Mouse (Mus musculus) forebrain, embryonic 11.5 days (tissue): ENCODE data around the gene Park7. TPM values are rescaled to one million over a fixed set of nuclear protein-coding genes. Genes with fewer than 3 reads are reported as not detected.
A peak's percentile ranks its signal among the peaks of the same experiment; 100 is the strongest.

ENCODE experiments used
- ATAC-seq: fragments of 200-750 bp; cut with Nextera tagmentation; replicated peaks from 2 replicates; pipeline ENCODE4 v1.8.0; 2017; ENCODE audit warnings: moderate TSS enrichment; ENCODE audit not compliant: low FRiP score
- DNase-seq: peaks from one replicate; pipeline ENCODE4 v3.0.0-alpha.2; 2017; ENCODE audit warnings: low spot score
- H3K27ac ChIP-seq: fragments of 300-500 bp; sonication (generic); 2 replicates; pipeline ENCODE4 v1.5.1; 2014; ENCODE audit warnings: low read depth, low read length
- H3K27me3 ChIP-seq: fragments of 300-500 bp; sonication (generic); 2 replicates; pipeline ENCODE4 v1.6.1; 2014; ENCODE audit warnings: mild to moderate bottlenecking, low read length, mixed read lengths; ENCODE audit not compliant: control insufficient read depth, insufficient read depth
- H3K36me3 ChIP-seq: fragments of 300-500 bp; sonication (generic); 2 replicates; pipeline ENCODE4 v1.6.1; 2014; ENCODE audit warnings: mild to moderate bottlenecking, low read length, moderate library complexity, mixed read lengths; ENCODE audit not compliant: control insufficient read depth, insufficient read depth
- H3K4me1 ChIP-seq: fragments of 300-500 bp; sonication (generic); replicated peaks from 2 replicates; pipeline ENCODE4 v1.6.1; 2014; ENCODE audit warnings: low read length, mixed read lengths; ENCODE audit not compliant: control insufficient read depth, insufficient read depth
- H3K4me2 ChIP-seq: fragments of 300-500 bp; sonication (generic); 2 replicates; pipeline ENCODE4 v1.6.1; 2014; ENCODE audit warnings: low read depth, mild to moderate bottlenecking, low read length, moderate library complexity, mixed read lengths; ENCODE audit not compliant: severe bottlenecking
- H3K4me3 ChIP-seq: fragments of 300-500 bp; sonication (generic); 2 replicates; pipeline ENCODE4 v1.5.1; 2014; ENCODE audit warnings: low read depth, low read length
- H3K9ac ChIP-seq: fragments of 300-500 bp; sonication (generic); 2 replicates; pipeline ENCODE4 v1.6.1; 2014; ENCODE audit warnings: low read length
- H3K9me3 ChIP-seq: fragments of 300-500 bp; sonication (generic); 2 replicates; pipeline ENCODE4 v1.6.1; 2016; ENCODE audit warnings: low read length, mixed read lengths; ENCODE audit not compliant: control insufficient read depth
- WGBS: fragments of 180-500 bp; shearing (Covaris S2); extraction: QIAGEN DNeasy Blood & Tissue Kit; methylation state at CpG from one replicate; pipeline ENCODE4 v1.1.7; 2014; 5-methylcytosine and 5-hydroxymethylcytosine counted together
- polyA plus RNA-seq: library from polyadenylated mRNA; unstranded; fragments of >200 nt; fragmentation: Nextera tagmentation; extraction: Ambion mirVana; gene quantifications from 2 replicates; pipeline ENCODE4 v1.2.1, GENCODE M21; 2014

Gene Park7
- 412 and 431 TPM in 2 replicates for polyA plus RNA-seq

DNA sequence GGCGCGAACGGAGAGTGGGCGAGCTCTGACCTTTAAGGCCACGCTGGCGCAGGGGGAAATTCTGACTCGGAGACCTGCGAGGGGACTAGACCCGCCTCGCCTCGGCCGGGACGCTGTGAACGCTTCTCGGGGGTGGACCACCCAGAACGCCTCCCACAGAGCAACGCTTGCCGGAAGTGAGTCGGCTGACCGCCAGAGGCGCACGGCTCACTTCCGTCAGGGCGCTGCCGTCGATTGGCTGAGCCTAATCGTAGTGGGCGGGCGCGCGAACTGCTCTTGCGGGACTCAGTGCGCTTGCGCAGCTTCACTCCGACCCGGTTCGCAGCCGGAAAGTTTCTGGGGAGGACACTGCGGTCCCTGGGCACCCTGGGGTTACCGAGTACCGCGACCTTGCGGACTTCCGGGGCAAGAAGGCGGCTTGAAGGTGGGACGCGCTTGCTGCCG, at the start of gene Park7, which contains the start of gene Tnfrsf9:
TSS of gene Park7 (minus strand) at position 148 of the 444 bp plus-strand sequence.
TSS of gene Tnfrsf9 (plus strand) at position 273 of the 444 bp plus-strand sequence.
- WGBS = under 1% methylated on average over 48 of the region's 48 CpGs
- peak; percentile 84 for ATAC-seq
- H3K4me3 ChIP-seq = peak within 1 kb of the TSS; percentile 61

DNA sequence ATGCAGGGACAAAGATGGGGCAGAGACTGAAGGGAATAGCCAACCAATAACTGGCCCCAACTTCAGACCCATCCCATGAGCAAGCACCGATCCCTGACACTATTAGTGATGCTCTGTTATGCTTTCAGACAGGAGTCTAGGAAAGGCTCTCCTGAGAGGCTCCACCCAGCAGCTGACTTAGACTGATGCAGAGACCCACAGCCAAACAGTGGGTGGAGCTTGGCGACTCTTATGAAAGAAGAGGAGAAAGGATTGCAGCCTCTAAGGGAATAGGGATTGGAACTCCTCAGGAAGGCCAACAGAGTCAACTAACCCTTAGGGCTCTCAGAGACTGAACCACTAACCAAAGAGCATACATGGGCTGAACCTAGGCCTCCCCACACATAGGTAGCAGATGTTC, 49.5 kb upstream of the Park7 start:
- Histone ChIP-seq H3K27ac (no peak overlapping the region), H3K36me3 (no peaks in the 10 kb centered on the region), H3K4me2 (no peak overlapping the region), H3K9ac (no peak overlapping the region), H3K4me1 (no peaks in the 10 kb centered on the region), H3K9me3 (no peaks in the 10 kb centered on the region), H3K4me3 (no peak overlapping the region), H3K27me3 (no peaks in the 10 kb centered on the region)
- 74% methylated on average over 2 of the region's 2 CpGs for WGBS
- DNase-seq (no peak), ATAC-seq (no peak)

More for the DNA sequence above, at the start of gene Park7, which contains the start of gene Tnfrsf9:
- Histone ChIP-seq H3K27ac (peak within 1 kb of the TSS; percentile 64; the same call in 1 of the 2 replicates), H3K27me3 (no peaks in the 10 kb centered on the region), H3K4me2 (peak within 1 kb of the TSS; percentile 70), H3K36me3 (no peaks in the 10 kb centered on the region), H3K9me3 (no peaks in the 10 kb centered on the region), H3K4me1 (peaks cover 5% of the 10 kb centered on the region), H3K9ac (peak within 1 kb of the TSS; percentile 82)
- peak; percentile 98 for DNase-seq

DNA sequence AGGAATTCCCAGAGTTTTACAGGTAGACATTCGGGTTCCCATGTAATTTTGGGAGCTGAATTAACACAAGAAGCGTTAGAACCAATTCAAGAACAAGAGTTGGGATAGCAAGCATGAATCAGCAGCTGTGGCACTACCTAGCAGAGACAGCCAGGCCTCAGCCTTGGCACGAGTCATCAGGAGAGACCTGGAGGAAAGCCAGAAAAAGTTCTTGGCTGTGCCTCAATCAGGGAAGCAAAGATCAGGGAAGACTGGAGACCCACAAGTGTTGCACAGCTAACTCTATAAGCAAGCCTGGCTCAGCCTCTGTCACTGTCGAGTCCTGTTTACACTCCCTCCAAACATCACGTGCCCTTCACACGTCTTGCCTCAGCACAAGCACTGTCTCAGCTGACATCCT, 48.0 kb upstream of the Park7 start:
- Histone ChIP-seq H3K9me3 (no peaks in the 10 kb centered on the region), H3K4me1 (no peaks in the 10 kb centered on the region), H3K36me3 (no peaks in the 10 kb centered on the region), H3K9ac (no peak overlapping the region), H3K4me2 (no peak overlapping the region), H3K27me3 (no peaks in the 10 kb centered on the region), H3K27ac (no peak overlapping the region), H3K4me3 (no peak overlapping the region)
- 77% methylated on average over 6 of the region's 6 CpGs for WGBS
- DNase-seq (no peak), ATAC-seq (no peak)

- ATAC-seq = no peak
- Histone ChIP-seq H3K36me3 (no peaks in the 10 kb centered on the region), H3K4me1 (no peaks in the 10 kb centered on the region), H3K4me2 (no peak overlapping the region), H3K9me3 (no peaks in the 10 kb centered on the region), H3K4me3 (no peak overlapping the region), H3K27ac (no peak overlapping the region), H3K27me3 (no peaks in the 10 kb centered on the region), H3K9ac (no peak overlapping the region)
- DNase-seq = no peak
- WGBS = 85% methylated on average over 7 of the region's 7 CpGs
These were observed 44.3 kb upstream of the Park7 start for GRCm38 (mm10) chr4:150958536-150958935.

GRCm38 (mm10) chr4:150957106-150957458, 42.8 kb upstream of the Park7 start:
- Histone ChIP-seq H3K9ac (no peak overlapping the region), H3K4me1 (no peaks in the 10 kb centered on the region), H3K27me3 (no peaks in the 10 kb centered on the region), H3K36me3 (no peaks in the 10 kb centered on the region), H3K4me3 (no peak overlapping the region), H3K9me3 (no peaks in the 10 kb centered on the region), H3K27ac (no peak overlapping the region), H3K4me2 (no peak overlapping the region)
- WGBS = 74% methylated on average over 1 of the region's 1 CpGs
- no peak for ATAC-seq
- no peak for DNase-seq

DNA sequence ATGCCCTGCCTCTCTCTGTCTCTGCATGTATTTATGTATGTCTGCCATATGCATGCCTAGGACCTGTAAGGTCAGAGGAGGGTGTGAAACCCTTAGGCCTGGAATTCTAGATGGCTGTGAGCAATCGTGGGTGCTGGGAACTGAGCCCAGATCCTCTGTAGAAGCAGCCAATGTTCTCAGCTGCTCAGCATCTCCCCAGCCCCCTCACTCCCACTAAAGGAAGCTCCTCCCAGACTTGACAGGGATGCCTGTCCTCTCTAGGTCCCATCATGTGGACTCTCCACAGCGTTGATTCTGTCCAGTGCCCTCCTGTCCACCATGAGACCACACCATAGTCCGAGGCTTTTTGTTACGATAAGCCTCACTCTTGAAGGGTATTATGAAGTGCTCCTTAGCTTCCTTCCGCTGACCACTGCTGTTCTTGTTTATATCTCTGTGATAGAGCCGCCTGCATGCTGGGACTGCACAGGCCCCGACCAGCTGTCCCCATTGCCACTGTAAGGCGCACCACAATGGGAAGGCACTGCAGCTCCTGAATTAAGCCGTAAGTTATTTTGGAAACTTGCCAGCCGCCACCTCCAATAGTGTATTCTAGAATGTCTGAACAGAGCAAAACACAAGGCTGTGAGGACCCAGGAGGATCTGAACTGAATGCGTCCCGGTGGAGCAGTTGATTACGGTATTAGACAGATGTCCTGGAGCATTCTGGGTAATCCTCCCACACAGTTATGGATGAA, 42.3 kb upstream of the Park7 start:
- DNase-seq = no peak
- Histone ChIP-seq H3K4me3 (no peak overlapping the region), H3K4me2 (no peak overlapping the region), H3K27ac (no peak overlapping the region), H3K9me3 (no peaks in the 10 kb centered on the region), H3K27me3 (no peaks in the 10 kb centered on the region), H3K36me3 (no peaks in the 10 kb centered on the region), H3K4me1 (no peaks in the 10 kb centered on the region), H3K9ac (no peak overlapping the region; the same call in 1 of the 2 replicates)
- ATAC-seq = no peak
- WGBS = 76% methylated on average over 13 of the region's 13 CpGs

GRCm38 (mm10) chr4:150950972-150951371, 36.7 kb upstream of the Park7 start:
- Histone ChIP-seq H3K4me1 (no peaks in the 10 kb centered on the region), H3K36me3 (no peaks in the 10 kb centered on the region), H3K27me3 (no peaks in the 10 kb centered on the region), H3K4me3 (no peak overlapping the region), H3K9ac (no peak overlapping the region), H3K9me3 (no peaks in the 10 kb centered on the region), H3K4me2 (no peak overlapping the region), H3K27ac (no peak overlapping the region)
- DNase-seq (no peak), ATAC-seq (no peak)
- WGBS = 85% methylated on average over 10 of the region's 10 CpGs

GRCm38 (mm10) chr4:150944707-150945106, 30.5 kb upstream of the Park7 start:
- WGBS = 93% methylated on average over 7 of the region's 7 CpGs
- no peak overlapping the region for H3K4me2 ChIP-seq
- ATAC-seq (no peak), DNase-seq (no peak)
- no peak overlapping the region for H3K9ac ChIP-seq
- H3K9me3 ChIP-seq = no peaks in the 10 kb centered on the region
- no peaks in the 10 kb centered on the region for H3K36me3 ChIP-seq
- no peak overlapping the region for H3K27ac ChIP-seq
- H3K4me1 ChIP-seq = no peaks in the 10 kb centered on the region
- H3K4me3 ChIP-seq = no peak overlapping the region
- no peaks in the 10 kb centered on the region for H3K27me3 ChIP-seq
